Mouse (Mus musculus) limb, embryonic 10.5 days (tissue): ENCODE data around the gene Atp2c1. TPM values are rescaled to one million over a fixed set of nuclear protein-coding genes. Genes with fewer than 3 reads are reported as not detected.

Experiments
- DNase-seq: peaks from one replicate; pipeline ENCODE4 v3.0.0-alpha.2; 2017; ENCODE audit warnings: low spot score
- H3K27ac ChIP-seq: fragments of 300-500 bp; sonication (generic); 2 replicates; pipeline ENCODE4 v1.5.1; 2016; ENCODE audit warnings: mild to moderate bottlenecking
- H3K27me3 ChIP-seq: fragments of 300-500 bp; sonication (generic); 2 replicates; pipeline ENCODE4 v1.6.1; 2016; ENCODE audit warnings: low read depth, mild to moderate bottlenecking; ENCODE audit not compliant: poor library complexity, severe bottlenecking
- H3K36me3 ChIP-seq: fragments of 300-500 bp; sonication (generic); 2 replicates; pipeline ENCODE4 v1.6.1; 2016; ENCODE audit warnings: mild to moderate bottlenecking, moderate library complexity
- H3K4me1 ChIP-seq: fragments of 300-500 bp; sonication (generic); 2 replicates; pipeline ENCODE4 v1.6.1; 2016
- H3K4me3 ChIP-seq: fragments of 300-500 bp; sonication (generic); 2 replicates; pipeline ENCODE4 v1.5.1; 2016; ENCODE audit warnings: mild to moderate bottlenecking, moderate library complexity
- H3K9me3 ChIP-seq: fragments of 300-500 bp; sonication (generic); replicated peaks from 2 replicates; pipeline ENCODE4 v1.6.1; 2016; ENCODE audit warnings: mild to moderate bottlenecking
- WGBS: fragments of 180-500 bp; shearing (Covaris S2); methylation state at CpG from one replicate; pipeline ENCODE4 v1.1.7; 2016; 5-methylcytosine and 5-hydroxymethylcytosine counted together
- polyA plus RNA-seq: library from polyadenylated mRNA; unstranded; fragments of >200 nt; fragmentation: Nextera tagmentation; extraction: Ambion mirVana; gene quantifications from 2 replicates; pipeline ENCODE4 v1.2.1, GENCODE M21; 2016

Gene Atp2c1
- polyA plus RNA-seq, 1 experiment from 2014 or later: 53.6 TPM

DNA sequence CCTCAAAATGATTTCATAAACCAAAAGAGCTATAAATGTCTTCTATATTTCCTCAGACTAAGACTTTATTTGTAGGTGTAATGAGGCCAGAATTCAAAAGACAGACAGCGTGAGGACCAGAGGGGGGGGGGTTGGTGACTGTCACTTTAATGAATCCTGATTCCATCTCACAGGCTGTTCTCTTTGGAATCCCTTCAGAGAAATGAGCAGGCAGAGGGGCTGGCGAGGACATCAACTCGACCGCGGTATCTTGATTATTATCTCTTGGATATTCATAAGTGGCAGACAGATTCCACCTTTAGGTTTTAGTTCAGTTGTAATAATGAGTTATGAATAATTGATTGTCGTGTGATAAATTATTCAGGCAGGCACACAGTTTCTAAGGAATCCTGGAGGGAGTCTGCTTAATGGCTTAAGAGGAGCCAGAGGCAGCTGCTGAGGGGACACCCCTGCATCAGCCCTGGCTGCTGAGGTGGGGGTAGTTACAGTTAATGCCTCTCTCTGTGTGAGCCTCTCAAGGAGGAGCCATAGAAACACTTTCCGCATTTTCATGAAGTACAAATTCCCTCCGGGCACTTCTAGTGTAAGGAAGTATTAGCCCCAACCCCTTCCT is 147.5 kb downstream of the Atp2c1 start:
- Histone ChIP-seq H3K27me3 (no peaks in the 10 kb centered on the region), H3K36me3 (no peaks in the 10 kb centered on the region), H3K27ac (no peak overlapping the region), H3K4me3 (no peak overlapping the region), H3K9me3 (no peaks in the 10 kb centered on the region), H3K4me1 (no peaks in the 10 kb centered on the region)
- 91% methylated on average over 8 of the region's 8 CpGs for WGBS
- DNase-seq: no peak

GRCm38 (mm10) chr9:105377622-105378021 is 149.5 kb downstream of the Atp2c1 start:
- no peak for DNase-seq
- H3K4me1 ChIP-seq: no peaks in the 10 kb centered on the region
- H3K36me3 ChIP-seq: no peaks in the 10 kb centered on the region
- no peaks in the 10 kb centered on the region for H3K27me3 ChIP-seq
- no peak overlapping the region for H3K27ac ChIP-seq
- H3K9me3 ChIP-seq: no peaks in the 10 kb centered on the region
- 79% methylated on average over 3 of the region's 3 CpGs for WGBS
- no peak overlapping the region for H3K4me3 ChIP-seq

- no peaks in the 10 kb centered on the region for H3K9me3 ChIP-seq
- no peaks in the 10 kb centered on the region for H3K4me1 ChIP-seq
- H3K4me3 ChIP-seq: no peak overlapping the region
- no peaks in the 10 kb centered on the region for H3K36me3 ChIP-seq
- H3K27me3 ChIP-seq: no peaks in the 10 kb centered on the region
- 80% methylated on average over 7 of the region's 7 CpGs for WGBS
- no peak overlapping the region for H3K27ac ChIP-seq
- no peak for DNase-seq
Measured at GRCm38 (mm10) chr9:105376954-105377530, 150.1 kb downstream of the Atp2c1 start.

- DNase-seq: no peak
- Histone ChIP-seq H3K4me3 (no peak overlapping the region), H3K4me1 (no peaks in the 10 kb centered on the region), H3K9me3 (no peaks in the 10 kb centered on the region), H3K36me3 (no peaks in the 10 kb centered on the region), H3K27me3 (no peaks in the 10 kb centered on the region), H3K27ac (no peak overlapping the region)
- 81% methylated on average over 7 of the region's 7 CpGs for WGBS
Measured at GRCm38 (mm10) chr9:105376411-105376810, 150.7 kb downstream of the Atp2c1 start.

- Histone ChIP-seq H3K27ac (no peak overlapping the region), H3K9me3 (no peaks in the 10 kb centered on the region), H3K4me1 (no peaks in the 10 kb centered on the region), H3K27me3 (no peaks in the 10 kb centered on the region), H3K36me3 (no peaks in the 10 kb centered on the region), H3K4me3 (no peak overlapping the region)
- DNase-seq: no peak
- 72% methylated on average over 5 of the region's 5 CpGs for WGBS
Measured at GRCm38 (mm10) chr9:105374361-105374760, 152.8 kb downstream of the Atp2c1 start.

DNA sequence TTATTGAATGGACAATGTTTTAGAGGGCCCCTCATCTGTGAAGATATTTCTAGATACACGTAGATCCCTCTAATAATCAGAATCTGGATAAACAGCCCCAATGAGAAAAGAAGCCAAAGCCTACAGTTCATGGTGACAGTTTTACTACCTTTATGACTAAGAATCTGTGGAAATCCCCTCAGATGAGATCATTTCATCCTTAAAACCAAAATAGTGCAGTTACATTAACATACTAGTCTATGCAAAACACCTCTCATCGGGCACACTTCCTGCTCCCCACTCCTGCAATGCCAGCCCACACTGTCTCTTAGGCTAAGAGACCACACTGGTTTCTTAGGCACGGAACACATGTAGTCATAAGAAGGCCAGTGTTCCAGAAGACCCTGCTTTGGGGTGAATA is 158.5 kb downstream of the Atp2c1 start:
- no peaks in the 10 kb centered on the region for H3K4me1 ChIP-seq
- no peak for DNase-seq
- H3K9me3 ChIP-seq: no peaks in the 10 kb centered on the region
- H3K36me3 ChIP-seq: no peaks in the 10 kb centered on the region
- no peaks in the 10 kb centered on the region for H3K27me3 ChIP-seq
- no peak overlapping the region for H3K4me3 ChIP-seq
- 93% methylated on average over 3 of the region's 3 CpGs for WGBS
- no peak overlapping the region for H3K27ac ChIP-seq

- no peak overlapping the region for H3K4me3 ChIP-seq
- H3K27ac ChIP-seq: no peak overlapping the region
- no peaks in the 10 kb centered on the region for H3K4me1 ChIP-seq
- no peaks in the 10 kb centered on the region for H3K9me3 ChIP-seq
- H3K36me3 ChIP-seq: no peaks in the 10 kb centered on the region
- H3K27me3 ChIP-seq: no peaks in the 10 kb centered on the region
- WGBS: 94% methylated on average over 4 of the region's 4 CpGs
- no peak for DNase-seq
Measured at GRCm38 (mm10) chr9:105366199-105366598, 160.9 kb downstream of the Atp2c1 start.

- Histone ChIP-seq H3K27me3 (no peaks in the 10 kb centered on the region), H3K4me1 (no peaks in the 10 kb centered on the region), H3K36me3 (no peaks in the 10 kb centered on the region), H3K27ac (no peak overlapping the region), H3K9me3 (no peaks in the 10 kb centered on the region), H3K4me3 (no peak overlapping the region)
- no peak for DNase-seq
- 84% methylated on average over 5 of the region's 5 CpGs for WGBS
Measured at GRCm38 (mm10) chr9:105363520-105364231, 163.4 kb downstream of the Atp2c1 start.

GRCm38 (mm10) chr9:105362181-105362580 is 164.9 kb downstream of the Atp2c1 start:
- no peaks in the 10 kb centered on the region for H3K9me3 ChIP-seq
- H3K27ac ChIP-seq: no peak overlapping the region
- WGBS: 87% methylated on average over 2 of the region's 2 CpGs
- H3K4me3 ChIP-seq: no peak overlapping the region
- H3K27me3 ChIP-seq: no peaks in the 10 kb centered on the region
- no peaks in the 10 kb centered on the region for H3K36me3 ChIP-seq
- no peaks in the 10 kb centered on the region for H3K4me1 ChIP-seq
- DNase-seq: no peak

Other genes with a start within 250 kb of the Atp2c1 start
- gene Aste1, start 131.9 kb downstream of the Atp2c1 start, polyA plus RNA-seq: 12.6 and 12.8 TPM in 2 replicates
- gene Nek11, start 131.8 kb downstream of the Atp2c1 start, polyA plus RNA-seq: 0.11 and 0.18 TPM in 2 replicates
- gene Pik3r4, start 115.7 kb upstream of the Atp2c1 start, polyA plus RNA-seq: 23.7 and 26.6 TPM in 2 replicates